In genomic region chr9:107984052-107984753, GRCm38 (mm10) we compare ENCODE assay signal across 8 mouse cellular contexts. TPM values are rescaled to one million over a fixed set of nuclear protein-coding genes. Genes with fewer than 3 reads are reported as not detected.
DNase-seq lines count a peak whose midpoint lies in the region; ATAC-seq lines count a peak whose summit lies in the region.

No protein-coding gene starts in this region.

- peak overlapping the region; percentile 82 for H3K9ac ChIP-seq in liver, embryonic 15.5 days

- peaks cover 24% of the 10 kb centered on the region for H3K27me3 ChIP-seq in hindbrain, embryonic 10.5 days (ENCODE audit: insufficient read depth, poor library complexity, severe bottlenecking)
- no peaks in the 10 kb centered on the region for H3K27me3 ChIP-seq in liver, embryonic 15.5 days

- no peaks in the 10 kb centered on the region for H3K36me3 ChIP-seq in hindbrain, embryonic 10.5 days
- H3K36me3 ChIP-seq in liver, embryonic 15.5 days (replicated peaks) = peaks cover 55% of the 10 kb centered on the region

- DNase-seq in embryo, embryonic 10 days (ENCODE audit: low spot score) = peak; percentile 16
- DNase-seq in embryo, embryonic 9.5 days (ENCODE audit: extremely low spot score) = no peak
- peak; percentile 18 for DNase-seq in embryo, embryonic 10.5 days (ENCODE audit: low spot score)
- DNase-seq in hindbrain, embryonic 10.5 days (ENCODE audit: low spot score) = no peak
- no peak for DNase-seq in adrenal gland, adult 2 months
- no peak for DNase-seq in cerebellum, postnatal 10 days
- DNase-seq in cerebellum, adult 8-10 months = no peak

- peak overlapping the region; percentile 88 for H3K27ac ChIP-seq in hindbrain, embryonic 10.5 days
- H3K27ac ChIP-seq in liver, embryonic 15.5 days (replicated peaks) = peak overlapping the region; percentile 97

- peak overlapping the region; percentile 92 for H3K4me2 ChIP-seq in liver, embryonic 15.5 days

- H3K9me3 ChIP-seq in hindbrain, embryonic 10.5 days = no peaks in the 10 kb centered on the region
- no peaks in the 10 kb centered on the region for H3K9me3 ChIP-seq in liver, embryonic 15.5 days (replicated peaks)

- no peak for ATAC-seq in liver, embryonic 15.5 days (ENCODE audit: insufficient read depth)

- 63% methylated on average over 19 of the region's 19 CpGs for WGBS in hindbrain, embryonic 10.5 days
- 23% methylated on average over 19 of the region's 19 CpGs for WGBS in liver, embryonic 15.5 days (ENCODE audit: insufficient replicate concordance)

- peaks cover 73% of the 10 kb centered on the region for H3K4me1 ChIP-seq in hindbrain, embryonic 10.5 days (replicated peaks)
- H3K4me1 ChIP-seq in liver, embryonic 15.5 days (replicated peaks) = peaks cover 85% of the 10 kb centered on the region

- peak overlapping the region; percentile 72 for H3K4me3 ChIP-seq in hindbrain, embryonic 10.5 days
- peak overlapping the region; percentile 84 for H3K4me3 ChIP-seq in liver, embryonic 15.5 days (replicated peaks)

RNA-seq across cellular contexts. Expression of gene Gm20661, which starts 1.3 kb away (rescaled TPM):
- polyA plus RNA-seq in hindbrain, embryonic 10.5 days (2016; fragmentation: Nextera tagmentation; extraction: Ambion mirVana) = 1.5 and 1.8 TPM in 2 replicates
- 0.54 and 0.66 TPM in 2 replicates for polyA plus RNA-seq in liver, embryonic 15.5 days (2015; fragmentation: Nextera tagmentation; extraction: Ambion mirVana)
- under 1 TPM in 1 of 2 experiments, not detected in 1; 0.38 TPM for total RNA-seq in adrenal gland, adult 2 months (2021)
- 0.12 and 0.20 TPM in 2 replicates for polyA plus RNA-seq in adrenal gland, adult 2 months (2012; rRNA removed)

RNA-seq across cellular contexts. Expression of gene Inka1, which starts 1.5 kb away (rescaled TPM):
- 59.8 and 61.0 TPM in 2 replicates for polyA plus RNA-seq in hindbrain, embryonic 10.5 days (2016; fragmentation: Nextera tagmentation; extraction: Ambion mirVana)
- 50.5 and 50.8 TPM in 2 replicates for polyA plus RNA-seq in liver, embryonic 15.5 days (2015; fragmentation: Nextera tagmentation; extraction: Ambion mirVana)
- total RNA-seq in adrenal gland, adult 2 months (2021) = 1 to 10 TPM; 2.4 to 7.8 TPM
- polyA plus RNA-seq in adrenal gland, adult 2 months (2012; rRNA removed) = 11.6 and 19.0 TPM in 2 replicates

RNA-seq across cellular contexts. Expression of gene Cdhr4, which starts 8.1 kb away (rescaled TPM):
- polyA plus RNA-seq in hindbrain, embryonic 10.5 days (2016; fragmentation: Nextera tagmentation; extraction: Ambion mirVana) = 2.4 and 3.0 TPM in 2 replicates
- 1.1 and 1.5 TPM in 2 replicates for polyA plus RNA-seq in liver, embryonic 15.5 days (2015; fragmentation: Nextera tagmentation; extraction: Ambion mirVana)
- under 1 TPM; 0.63 to 0.66 TPM for total RNA-seq in adrenal gland, adult 2 months (2021)
- polyA plus RNA-seq in adrenal gland, adult 2 months (2012; rRNA removed) = 1.5 and 2.8 TPM in 2 replicates

RNA-seq across cellular contexts. Expression of gene Uba7, which starts 8.9 kb away (rescaled TPM):
- polyA plus RNA-seq in hindbrain, embryonic 10.5 days (2016; fragmentation: Nextera tagmentation; extraction: Ambion mirVana) = 8.5 and 9.6 TPM in 2 replicates
- 55.7 and 60.1 TPM in 2 replicates for polyA plus RNA-seq in liver, embryonic 15.5 days (2015; fragmentation: Nextera tagmentation; extraction: Ambion mirVana)
- total RNA-seq in adrenal gland, adult 2 months (2021) = 10 to 100 TPM; 10.6 to 22.1 TPM
- polyA plus RNA-seq in adrenal gland, adult 2 months (2012; rRNA removed) = 35.4 and 39.9 TPM in 2 replicates

RNA-seq across cellular contexts. Expression of gene Gm20662, which starts 11.9 kb away (rescaled TPM):
- polyA plus RNA-seq in hindbrain, embryonic 10.5 days (2016; fragmentation: Nextera tagmentation; extraction: Ambion mirVana) = 0.46 and 0.54 TPM in 2 replicates
- not detected in 2 replicates for polyA plus RNA-seq in liver, embryonic 15.5 days (2015; fragmentation: Nextera tagmentation; extraction: Ambion mirVana)
- total RNA-seq in adrenal gland, adult 2 months (2021) = under 1 TPM in 1 of 2 experiments, not detected in 1; 0.20 TPM
- 0.62 and 1.3 TPM in 2 replicates for polyA plus RNA-seq in adrenal gland, adult 2 months (2012; rRNA removed)

Comparison
In these comparisons a context has a peak if more than half of its experiments do, and no peak if none do; other contexts are left out.
1. DNase-seq: peak in embryo, embryonic 10 days (single experiment) and embryo, embryonic 10.5 days (single experiment); none in embryo, embryonic 9.5 days (single experiment), hindbrain, embryonic 10.5 days (single experiment), adrenal gland, adult 2 months (single experiment), cerebellum, postnatal 10 days (0 of 2) and cerebellum, adult 8-10 months (single experiment).